Mouse (Mus musculus): Measurements from ENCODE around the gene Prkcz. TPM values are rescaled to one million over a fixed set of nuclear protein-coding genes. Genes with fewer than 3 reads are reported as not detected.

Prkcz gene
- total RNA-seq, 2 experiments from 2014 or later, result 204 to 214 TPM

GRCm38 (mm10) chr4:155215773-155216630, 145.2 kb downstream of the Prkcz start:
- DNase-seq (ENCODE audit: low spot score in 2 of 2), result no peak
- intact Hi-C loops (cut with DNase I), result no loop called here

DNA sequence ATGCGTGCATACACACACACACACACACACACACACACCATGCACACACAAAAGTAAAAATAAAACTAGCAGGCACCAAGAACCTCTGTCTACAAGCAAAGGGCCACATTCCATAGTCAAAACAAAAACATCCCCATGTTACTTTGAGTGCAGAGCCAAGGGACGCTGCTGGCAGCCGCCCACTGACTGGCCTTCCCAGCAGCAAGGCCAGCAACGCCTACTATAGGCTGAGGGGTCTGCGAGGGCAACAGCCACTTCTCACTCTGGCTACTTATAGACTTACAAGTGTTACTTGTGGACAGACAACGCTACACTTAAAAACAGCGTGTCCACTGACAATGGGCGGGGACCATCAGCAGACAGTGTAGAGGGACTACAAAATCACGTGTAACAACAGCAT, 146.0 kb downstream of the Prkcz start:
- DNase-seq (ENCODE audit: low spot score in 2 of 2), result no peak
- intact Hi-C loops (cut with DNase I), result no loop called here

GRCm38 (mm10) chr4:155214793-155215192, 146.4 kb downstream of the Prkcz start:
- intact Hi-C loops (cut with DNase I), result no loop called here
- no peak for DNase-seq (ENCODE audit: low spot score in 2 of 2)

- DNase-seq (ENCODE audit: low spot score in 2 of 2), result no peak
- intact Hi-C loops (cut with DNase I), result no loop called here
Measured at GRCm38 (mm10) chr4:155214188-155214587, 147.0 kb downstream of the Prkcz start.

- DNase-seq (ENCODE audit: low spot score in 2 of 2), result no peak
- intact Hi-C loops (cut with DNase I), result no loop called here
Measured at GRCm38 (mm10) chr4:155213752-155214054, 147.5 kb downstream of the Prkcz start.

DNA sequence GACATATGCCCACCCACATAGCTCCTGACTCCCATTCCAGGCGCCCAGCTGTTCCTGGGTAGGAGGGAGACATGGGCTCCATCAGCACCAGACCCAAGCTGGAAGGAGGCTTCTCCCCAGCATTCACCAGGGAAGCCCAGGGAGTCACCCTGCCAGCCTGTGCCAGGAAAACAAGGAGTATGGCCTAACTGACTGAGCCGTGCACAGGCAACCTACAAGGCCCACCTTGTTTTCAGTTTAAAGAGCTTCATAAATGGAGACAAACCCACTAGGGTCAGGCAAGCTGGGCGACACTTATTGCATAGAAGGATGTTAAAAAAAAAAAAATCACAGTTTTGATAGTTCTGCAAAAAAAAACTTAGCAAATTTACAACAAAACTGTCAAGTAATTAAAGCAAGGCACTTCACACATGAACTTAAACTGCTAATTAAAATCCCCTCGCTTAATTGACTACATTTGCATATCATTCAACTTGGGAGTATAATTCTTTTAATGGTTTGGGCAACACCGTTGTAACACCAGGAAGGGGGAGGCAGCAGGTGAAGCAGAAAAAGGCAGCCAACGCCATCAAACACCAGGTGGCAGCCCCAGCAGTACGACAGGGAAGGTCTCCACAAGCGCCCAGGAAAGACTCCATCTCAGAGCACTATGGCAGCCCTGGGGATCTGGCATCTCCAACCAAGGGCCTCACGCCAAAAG, 148.0 kb downstream of the Prkcz start:
- intact Hi-C loops (cut with DNase I), result no loop called here
- DNase-seq (ENCODE audit: low spot score in 2 of 2), result no peak

Other genes with a start within 250 kb of the Prkcz start
- gene Ski, start 138.8 kb downstream of the Prkcz start, total RNA-seq (2021), result 100 to 1,000 TPM; 110 to 111 TPM
- 10 to 100 TPM; 22.6 to 27.0 TPM for gene Faap20, start 111.6 kb downstream of the Prkcz start, total RNA-seq (2021)
- 10 to 100 TPM; 58.3 to 66.1 TPM for gene Gabrd, start 36.8 kb upstream of the Prkcz start, total RNA-seq (2021)
- gene Cfap74, start 47.8 kb upstream of the Prkcz start, total RNA-seq (2021), result 10 to 100 TPM; 11.2 to 11.7 TPM
- gene Tmem52, start 107.8 kb upstream of the Prkcz start, total RNA-seq (2021), result 1 to 10 TPM; 1.2 to 2.9 TPM
- gene Gnb1, start 130.0 kb upstream of the Prkcz start, total RNA-seq (2021), result 1,000 to 10,000 TPM in 1 of 2 experiments, 100 to 1,000 TPM in 1; 991 to 1,025 TPM
- gene Nadk, start 201.0 kb upstream of the Prkcz start, total RNA-seq (2021), result 10 to 100 TPM; 62.2 to 62.5 TPM
- 10 to 100 TPM; 48.8 to 53.1 TPM for gene Slc35e2, start 240.1 kb upstream of the Prkcz start, total RNA-seq (2021)